Mouse (Mus musculus): ENCODE data around the gene Bzw1.
"Not testable (repeated sequence)": the region's sequence is repeated elsewhere in the genome, so short reads cannot be mapped to it uniquely, and the experiment has no call there.

The Bzw1 gene

GRCm38 (mm10) chr1:58392652-58393283 is at the start of gene Bzw1:
Bzw1 (plus strand) TSS chr1:58392898.
- DNase-seq (ENCODE audit: low spot score), result peak; percentile 92

- no peak for DNase-seq (ENCODE audit: low spot score)
Measured at GRCm38 (mm10) chr1:58343861-58344260, 48.8 kb upstream of the Bzw1 start.

DNA sequence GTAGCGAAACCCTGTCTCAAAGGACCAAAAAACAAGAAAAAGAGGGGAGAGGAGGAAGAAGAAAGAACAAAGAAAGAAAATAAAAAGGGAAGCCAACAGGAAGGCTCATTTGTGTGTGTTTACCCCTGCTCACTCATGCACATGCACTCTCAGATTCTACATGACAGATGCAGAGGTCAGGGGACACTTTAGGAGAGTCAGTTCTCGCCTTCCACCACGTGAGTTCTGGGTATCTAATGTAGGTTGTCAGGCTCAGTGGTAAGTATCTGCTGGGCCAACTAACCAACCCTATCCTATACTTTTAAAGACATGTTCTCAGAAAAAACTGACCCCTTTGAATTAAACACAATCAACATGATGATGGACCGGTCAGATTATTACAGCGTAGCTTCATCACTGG is 48.1 kb upstream of the Bzw1 start:
- no peak for DNase-seq (ENCODE audit: low spot score)

DNA sequence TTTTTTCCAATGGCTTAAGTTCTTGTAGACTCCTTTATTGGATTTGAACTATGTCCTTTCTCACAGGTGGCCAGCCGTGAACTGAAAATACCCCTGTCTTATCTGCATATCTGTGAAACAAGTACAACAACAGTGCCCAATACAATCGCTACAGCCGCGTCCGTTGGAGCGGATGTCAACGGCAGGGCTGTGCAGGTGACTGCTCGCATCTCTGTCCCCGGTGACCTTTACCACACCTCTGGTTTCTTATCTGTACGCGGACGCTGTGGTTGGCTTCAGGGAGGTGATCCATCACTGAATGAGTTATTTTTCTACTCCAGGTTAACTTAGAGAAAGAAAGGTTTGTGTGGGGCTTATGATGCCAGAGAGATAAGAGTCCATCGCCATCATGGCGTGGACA is 46.5 kb upstream of the Bzw1 start:
- no peak for DNase-seq (ENCODE audit: low spot score)

DNA sequence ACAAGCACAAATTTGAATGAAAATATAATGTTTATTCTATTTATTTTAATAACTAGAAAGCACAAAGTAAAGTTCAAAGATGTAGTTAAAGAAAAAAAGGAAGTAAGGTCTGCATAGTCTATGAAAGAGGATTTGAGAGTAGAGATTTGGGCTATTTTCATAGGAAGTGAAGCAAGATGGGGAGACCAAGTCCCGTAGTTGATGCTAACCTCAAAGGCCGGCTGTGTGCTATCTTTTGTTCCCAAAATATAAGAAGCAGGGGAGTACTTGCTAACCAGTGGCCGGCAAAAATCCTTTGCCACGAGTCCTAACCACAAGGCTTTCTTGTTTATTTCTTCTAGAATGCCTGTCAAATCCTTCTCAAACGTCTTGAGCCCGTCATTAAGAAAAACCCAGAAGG is 44.0 kb upstream of the Bzw1 start:
- no peak for DNase-seq (ENCODE audit: low spot score)

- DNase-seq (ENCODE audit: low spot score), result peak; percentile 16
Measured at GRCm38 (mm10) chr1:58353238-58353893, 39.3 kb upstream of the Bzw1 start.

DNA sequence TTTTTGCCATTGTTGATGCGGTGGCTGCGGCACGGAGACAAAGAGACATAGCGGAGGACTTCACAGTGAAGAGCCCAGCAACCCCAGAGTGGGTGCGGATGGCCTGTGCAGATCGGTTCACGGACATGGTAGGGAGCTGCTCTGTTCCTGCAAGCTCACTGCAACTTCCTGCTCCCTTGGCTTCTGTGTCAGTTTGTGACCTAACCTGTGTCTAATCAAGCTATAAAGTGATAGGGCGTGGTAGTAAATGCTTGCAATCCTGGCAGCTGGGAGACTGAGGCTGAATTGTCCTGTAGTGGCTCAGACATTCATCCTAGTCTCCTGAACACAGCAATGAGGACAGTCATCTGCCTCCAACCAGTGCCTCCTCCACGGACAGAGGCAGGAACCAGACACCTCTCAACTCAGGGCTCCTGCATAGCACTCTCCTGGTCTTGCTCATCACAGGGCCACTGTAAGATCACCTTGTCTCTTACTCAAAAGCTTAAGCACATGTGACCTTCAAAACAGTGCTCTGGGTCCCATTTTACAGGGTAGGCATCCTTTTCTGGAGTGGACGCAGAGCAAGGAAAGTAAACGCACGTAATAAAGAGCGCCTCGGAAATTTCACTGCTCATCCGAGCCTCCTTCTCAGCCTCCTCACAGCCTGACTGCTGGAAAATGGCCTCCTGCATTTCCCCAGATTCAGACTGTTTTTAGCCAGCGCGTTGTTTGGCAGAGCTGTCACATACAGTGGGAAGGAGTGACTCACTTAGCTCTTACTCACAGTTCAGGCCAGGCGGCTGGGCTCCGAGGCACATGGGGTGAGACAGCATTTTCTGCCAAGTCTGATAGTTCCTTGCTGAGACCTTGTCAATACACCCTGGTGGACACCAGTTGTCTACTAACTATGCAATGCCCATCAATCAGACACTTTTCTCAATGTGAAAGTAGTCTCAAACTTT is 33.5 kb upstream of the Bzw1 start:
- DNase-seq (ENCODE audit: low spot score), result peak; percentile 60

DNA sequence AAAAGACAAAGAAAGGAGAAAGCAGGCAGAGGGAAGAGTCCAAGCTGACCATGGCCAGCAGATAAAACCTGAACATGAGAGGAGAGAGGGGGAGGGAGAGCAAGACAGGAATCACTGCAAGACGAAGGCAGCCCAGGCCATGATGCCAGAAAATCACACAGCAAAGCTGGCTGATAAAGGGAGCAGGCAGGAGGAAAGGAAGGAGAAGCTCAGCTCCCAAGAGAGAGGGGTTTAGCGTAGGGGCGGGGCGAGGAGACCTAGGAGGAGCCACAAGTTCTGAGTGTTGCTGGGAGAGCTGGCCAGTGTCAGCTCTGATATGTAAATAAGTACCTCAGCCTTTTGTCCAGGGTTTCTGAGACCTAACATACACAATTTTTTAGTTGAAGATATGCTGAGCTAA is 30.4 kb upstream of the Bzw1 start:
- DNase-seq (ENCODE audit: low spot score), result no peak

GRCm38 (mm10) chr1:58364551-58364950 is 28.1 kb upstream of the Bzw1 start:
- DNase-seq (ENCODE audit: low spot score), result no peak

DNA sequence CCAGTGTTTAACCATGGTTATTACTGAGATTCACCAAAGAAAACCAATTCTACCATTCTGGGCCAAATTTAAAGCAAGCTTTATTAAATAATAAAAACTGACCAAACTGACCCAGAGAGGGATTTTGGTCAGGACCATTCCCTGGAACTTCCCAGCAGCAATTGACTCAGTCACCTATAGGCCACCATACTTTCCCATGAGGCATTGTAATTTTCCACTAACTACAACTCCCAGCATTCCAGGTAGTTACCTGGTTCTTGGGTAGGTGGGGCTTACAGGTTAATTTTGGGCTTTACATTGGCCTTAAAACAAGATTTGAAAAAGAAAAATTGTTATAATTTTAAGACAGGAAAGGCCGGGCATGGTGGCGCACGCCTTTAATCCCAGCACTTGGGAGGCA is 26.9 kb upstream of the Bzw1 start:
- DNase-seq (ENCODE audit: low spot score), result no peak

DNA sequence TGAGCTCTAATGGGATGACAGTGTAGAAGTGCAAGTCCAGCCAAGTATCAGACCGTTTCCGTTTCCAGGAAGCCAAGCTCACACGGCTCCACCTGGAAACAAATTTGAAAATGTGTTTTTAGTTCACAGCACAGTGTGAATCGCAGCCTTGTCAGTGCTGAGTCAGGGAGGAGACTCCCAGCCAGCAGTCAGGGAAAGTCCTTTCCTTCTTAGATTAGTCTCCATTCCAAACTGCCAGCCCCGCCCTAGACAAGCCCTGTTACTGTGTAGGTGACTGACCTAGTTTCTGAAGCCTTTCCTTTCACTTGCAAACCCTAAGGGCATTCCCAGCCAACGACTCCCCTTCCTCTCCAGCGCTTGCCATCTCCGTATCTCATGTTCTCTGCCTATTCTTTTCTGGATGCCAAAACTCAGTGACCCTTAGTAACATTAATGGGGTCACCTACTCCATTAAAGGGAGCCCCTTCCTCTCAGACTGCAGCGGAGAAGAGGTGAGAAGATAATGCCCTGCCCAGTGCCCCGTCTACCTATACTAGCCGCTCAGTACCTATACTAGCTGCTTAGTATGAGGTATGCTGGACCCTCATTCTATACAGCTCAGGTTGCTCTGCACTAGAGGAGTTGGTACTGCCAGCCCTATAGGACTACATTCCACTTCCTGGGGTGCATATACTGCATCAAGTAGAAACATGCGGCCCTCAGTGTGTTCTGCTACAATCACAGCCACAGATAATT is 25.8 kb upstream of the Bzw1 start:
- DNase-seq (ENCODE audit: low spot score), result no peak

DNA sequence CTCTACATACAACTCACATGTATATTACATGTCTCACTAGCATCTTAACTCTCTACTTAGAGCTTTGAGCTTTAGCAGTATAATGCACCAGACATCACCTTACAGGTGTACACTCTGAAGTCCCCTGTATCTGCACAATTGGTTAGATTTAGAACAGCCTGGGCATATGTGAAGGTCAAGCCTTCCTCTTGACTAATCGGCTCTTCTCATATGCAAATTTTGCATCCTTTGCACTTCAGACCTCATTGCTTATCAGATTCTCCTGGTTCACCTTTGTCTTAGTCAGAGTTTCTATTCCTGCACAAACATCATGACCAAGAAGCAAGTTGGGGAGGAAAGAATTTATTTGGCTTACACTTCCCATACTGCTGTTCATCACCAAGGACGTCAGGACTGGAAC is 23.0 kb upstream of the Bzw1 start:
- DNase-seq (ENCODE audit: low spot score), result no peak

- DNase-seq (ENCODE audit: low spot score), result not testable (repeated sequence)
Measured at GRCm38 (mm10) chr1:58374266-58374665, 18.4 kb upstream of the Bzw1 start.

- DNase-seq (ENCODE audit: low spot score), result no peak
Measured at GRCm38 (mm10) chr1:58375574-58376147, 17.0 kb upstream of the Bzw1 start.

- DNase-seq (ENCODE audit: low spot score), result no peak
Measured at GRCm38 (mm10) chr1:58382586-58383281, 10.0 kb upstream of the Bzw1 start.

- no peak for DNase-seq (ENCODE audit: low spot score)
Measured at GRCm38 (mm10) chr1:58391421-58392267, 1.1 kb upstream of the Bzw1 start.

GRCm38 (mm10) chr1:58392268-58392651 is 438 bp upstream of the Bzw1 start:
- DNase-seq (ENCODE audit: low spot score), result peak; percentile 68

DNA sequence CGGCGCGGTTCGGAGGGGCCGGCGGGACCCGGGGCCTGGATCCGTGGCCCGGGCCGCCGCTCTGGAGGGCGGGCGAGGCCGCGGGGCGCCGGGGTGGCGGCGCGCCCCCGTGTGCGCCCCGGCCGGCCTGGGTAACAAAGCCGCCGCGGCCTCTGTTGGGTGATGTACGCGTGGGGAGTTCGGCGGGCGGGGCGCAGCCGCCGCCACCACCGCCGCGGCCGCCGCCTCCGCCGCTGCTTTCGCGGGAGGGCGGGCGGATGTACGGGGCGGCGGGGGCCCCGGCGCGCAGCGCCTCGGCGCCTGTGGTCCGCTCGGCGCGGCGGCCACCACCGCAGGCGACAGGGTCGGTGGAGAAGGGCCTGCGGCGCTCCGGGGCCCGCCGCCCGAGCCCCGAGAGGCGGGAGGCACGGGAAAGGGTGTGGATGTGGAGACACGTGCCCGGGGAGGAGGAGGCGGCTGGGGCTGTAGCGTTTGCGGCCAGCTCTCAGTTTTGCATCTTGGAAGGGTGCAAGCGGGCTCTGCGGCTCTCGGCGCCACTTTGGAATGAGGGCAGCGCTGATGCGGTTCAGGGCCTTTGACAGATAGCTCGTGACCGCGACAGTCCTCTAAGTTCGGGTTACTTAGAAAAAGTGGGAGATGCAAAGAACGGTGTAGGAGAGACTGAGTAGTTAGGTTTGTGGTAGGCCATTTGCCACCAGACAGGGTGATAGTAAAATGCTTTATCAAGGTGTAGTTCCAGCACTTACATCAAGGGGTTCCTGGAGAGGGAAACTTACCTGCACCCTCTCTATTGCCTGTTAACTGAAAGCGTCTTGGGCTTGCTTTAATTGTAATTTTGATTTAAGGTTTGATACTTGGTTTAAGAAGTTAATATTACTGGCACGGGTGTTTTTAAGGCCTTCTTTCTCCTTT is 842 bp downstream of the Bzw1 start:
- DNase-seq (ENCODE audit: low spot score), result peak; percentile 60

DNA sequence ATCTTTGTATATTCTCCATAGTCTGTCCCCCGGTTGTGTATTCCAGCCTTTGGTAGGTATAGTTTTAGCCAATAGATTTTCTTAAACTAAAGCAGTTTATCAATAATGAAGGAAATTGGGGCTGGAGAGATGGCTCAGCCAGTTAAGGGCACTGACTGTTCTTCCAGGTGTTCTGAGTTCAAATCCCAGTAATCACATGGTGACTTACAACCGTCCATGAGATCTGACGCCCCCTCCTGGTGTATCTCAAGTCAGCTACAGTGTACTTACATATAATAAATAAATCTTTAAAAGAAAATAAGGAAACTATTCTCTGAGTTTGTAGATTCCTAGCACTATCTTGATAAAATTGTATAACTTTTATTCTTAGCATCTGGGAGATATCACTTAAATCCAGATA is 2.6 kb downstream of the Bzw1 start:
- no peak for DNase-seq (ENCODE audit: low spot score)
